Mouse (Mus musculus) CD4-positive helper T cell, adult 2 months (primary cell): ENCODE results near the gene Evi2a.

Experiments used
- DNase-seq: peaks from one replicate; pipeline ENCODE4 v3.0.0-alpha.2; 2012; ENCODE audit warnings: low read depth, missing footprints, low spot score

Gene Evi2a

GRCm38 (mm10) chr11:79526549-79526948 lies 3.9 kb downstream of the Evi2a start:
- DNase-seq, result no peak

DNA sequence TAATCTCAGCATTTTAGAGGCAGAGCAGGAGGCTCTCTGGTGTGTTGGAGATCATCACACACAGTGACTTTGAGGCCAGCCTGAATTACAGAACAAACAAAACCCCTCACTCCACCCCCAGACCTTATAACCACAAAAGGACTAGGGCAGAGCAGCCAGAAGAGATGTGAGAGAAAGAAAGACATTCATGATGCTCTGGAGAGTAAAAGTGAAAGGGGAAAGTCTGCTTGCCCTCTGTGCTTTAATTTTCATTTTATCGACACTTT lies 6.2 kb downstream of the Evi2a start:
- peak; percentile 59 for DNase-seq

- peak; percentile 62 for DNase-seq
Measured at GRCm38 (mm10) chr11:79523560-79524309, 6.7 kb downstream of the Evi2a start, which contains the start of gene Evi2b. TSS of gene Evi2b (minus strand) at chr11:79523762.

DNA sequence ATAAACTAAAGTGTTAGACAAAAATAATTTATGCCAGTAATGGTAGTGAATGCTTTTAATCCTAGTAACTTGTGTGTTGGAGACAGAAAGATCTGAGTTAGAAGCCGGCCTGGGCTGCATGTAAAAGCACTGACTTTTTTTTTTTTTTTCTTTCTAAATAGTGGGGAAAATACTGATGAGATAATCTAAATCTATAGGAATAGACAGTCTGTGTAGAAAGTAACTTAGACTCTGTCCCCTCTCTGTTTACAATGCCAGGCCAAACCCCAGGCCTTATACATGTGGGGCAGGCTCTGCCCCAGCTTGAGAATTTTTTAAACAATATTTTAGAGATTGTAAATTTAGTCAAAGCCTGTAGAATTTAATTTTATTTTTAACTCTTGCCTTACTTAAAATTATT lies 7.5 kb downstream of the Evi2a start:
- DNase-seq, result no peak

DNA sequence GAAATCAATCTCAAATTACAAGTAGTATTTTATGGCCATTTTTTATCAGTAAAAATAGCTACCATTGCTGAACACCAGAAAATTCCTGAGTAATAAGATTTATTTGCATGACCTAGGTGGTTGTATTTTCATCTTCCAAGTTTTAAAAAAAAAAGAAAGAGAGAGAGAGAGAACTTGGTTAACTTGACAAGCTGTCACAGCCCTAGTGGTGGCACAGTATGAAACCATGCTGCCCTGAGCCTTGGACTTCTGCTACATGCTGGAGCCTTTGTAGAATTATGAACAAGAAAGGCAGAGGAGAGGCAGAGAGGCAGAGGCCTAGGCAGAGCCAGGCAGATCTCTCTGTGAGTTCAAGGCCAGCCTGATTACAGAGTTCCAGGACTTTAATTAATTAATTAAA lies 8.5 kb downstream of the Evi2a start:
- DNase-seq, result peak; percentile 50

- peak; percentile 30 for DNase-seq
Measured at GRCm38 (mm10) chr11:79520772-79521171, 9.6 kb downstream of the Evi2a start.

DNA sequence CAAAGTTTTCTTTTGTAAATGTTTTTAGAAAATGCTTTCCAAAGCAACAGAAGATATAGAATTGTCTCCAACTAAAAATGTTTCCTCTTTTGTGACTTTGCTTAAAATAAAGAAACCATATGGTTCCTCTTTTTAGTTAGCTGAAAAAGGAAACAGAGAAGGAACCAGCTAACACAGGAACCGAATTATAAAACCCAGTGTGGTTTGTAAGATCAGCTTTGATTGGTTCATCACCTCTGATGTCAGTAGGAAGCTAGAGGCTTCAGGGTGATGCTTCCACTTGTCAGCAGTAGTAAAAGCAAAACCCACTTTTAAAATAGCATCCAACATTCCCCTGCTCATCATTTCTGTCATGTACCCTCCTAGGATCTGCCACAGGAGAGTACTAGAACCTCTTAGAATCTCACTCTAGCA lies 10.5 kb downstream of the Evi2a start:
- DNase-seq, result peak; percentile 88

DNA sequence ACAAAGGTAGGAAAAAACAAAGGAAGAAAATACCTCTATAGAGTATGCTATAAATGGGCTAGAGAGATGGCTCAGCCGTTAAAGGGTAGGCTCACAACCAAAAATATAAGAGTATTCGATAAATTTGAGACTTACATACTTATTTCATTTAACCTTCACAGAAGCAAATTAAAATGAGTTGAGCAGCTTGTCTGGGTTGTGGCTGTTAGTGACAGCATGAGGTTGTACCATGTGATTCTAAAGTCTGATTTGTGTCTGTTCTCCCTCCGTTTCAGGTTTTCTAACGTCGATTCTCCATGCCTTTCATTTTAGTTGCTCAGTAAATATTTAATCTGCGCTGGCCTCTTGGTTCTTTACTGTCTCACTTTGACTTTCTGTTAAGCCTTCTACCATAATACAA lies 11.1 kb downstream of the Evi2a start:
- no peak for DNase-seq

DNA sequence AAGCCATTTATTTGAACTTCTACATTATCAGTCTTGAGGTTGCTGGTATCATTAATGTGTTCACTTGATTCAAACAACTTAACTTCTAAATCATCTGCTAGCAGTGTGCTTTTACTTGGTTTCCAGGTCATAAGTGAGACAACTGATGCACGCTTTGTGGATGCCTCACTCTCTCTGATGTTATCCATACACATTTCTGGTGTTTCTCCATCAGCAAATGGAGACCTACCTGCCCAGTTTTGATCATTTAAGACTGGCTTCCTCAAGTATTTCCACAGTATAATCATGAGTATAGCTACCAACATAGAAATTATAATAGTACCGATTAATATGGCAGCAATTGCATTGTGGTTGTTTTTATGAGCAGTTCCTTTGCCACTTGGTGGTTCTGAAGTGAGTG lies 14.6 kb downstream of the Evi2a start:
- no peak for DNase-seq

GRCm38 (mm10) chr11:79515331-79515730 lies 15.1 kb downstream of the Evi2a start:
- DNase-seq, result no peak

GRCm38 (mm10) chr11:79511970-79512369 lies 18.4 kb downstream of the Evi2a start:
- DNase-seq, result no peak

- no peak for DNase-seq
Measured at GRCm38 (mm10) chr11:79504506-79504905, 25.9 kb downstream of the Evi2a start.

- DNase-seq, result no peak
Measured at GRCm38 (mm10) chr11:79503845-79504244, 26.6 kb downstream of the Evi2a start, which contains the start of gene Omg. TSS of gene Omg (minus strand) at chr11:79504084.

GRCm38 (mm10) chr11:79502917-79503316 lies 27.5 kb downstream of the Evi2a start:
- no peak for DNase-seq

- DNase-seq, result no peak
Measured at GRCm38 (mm10) chr11:79494976-79495800, 35.2 kb downstream of the Evi2a start.

- no peak for DNase-seq
Measured at GRCm38 (mm10) chr11:79484721-79485120, 45.7 kb downstream of the Evi2a start.

- no peak for DNase-seq
Measured at GRCm38 (mm10) chr11:79483876-79484528, 46.4 kb downstream of the Evi2a start.

GRCm38 (mm10) chr11:79483392-79483791 lies 47.0 kb downstream of the Evi2a start:
- no peak for DNase-seq
